Mouse (Mus musculus) gastrocnemius, adult 8-10 months (tissue): ENCODE data around the gene Tnpo2. TPM values are rescaled to one million over a fixed set of nuclear protein-coding genes. Genes with fewer than 3 reads are reported as not detected.

ENCODE experiments used
- DNase-seq, 2 experiments: peaks; one replicate each; pipeline ENCODE4 v3.0.0; 2022; ENCODE audit warnings: low spot score in 2 of 2
- microRNA-seq: library from miRNA; unstranded; fragments of <30 nt; microRNA quantifications from one replicate; pipeline ENCODE4 v1.2.0, GENCODE M21; 2022
- total RNA-seq, 4 experiments: library from RNA; stranded (reverse); gene quantifications; 2 replicates each; pipeline ENCODE4 v1.2.4; 2022

Gene Tnpo2
- total RNA-seq, 4 experiments from 2014 or later, result 28.3 to 38.4 (median 32.6) TPM

GRCm38 (mm10) chr8:85100076-85100665, 63.5 kb downstream of the Tnpo2 start:
- no peak for DNase-seq

Small RNAs within 50 kb of the gene (microRNA-seq; reads per million reads assigned to microRNA genes)
- not detected for gene Mir7070

Other genes starting within 250 kb of the Tnpo2 start
- 100 to 1,000 TPM; 507 to 604 (median 532) TPM for gene Nfix, start 236.6 kb upstream of the Tnpo2 start, total RNA-seq
- 10 to 100 TPM in 3 of 4 experiments, 1 to 10 TPM in 1; 7.8 to 12.9 (median 12.2) TPM for gene Dand5, start 214.1 kb upstream of the Tnpo2 start, total RNA-seq
- 10 to 100 TPM; 18.6 to 23.2 (median 20.8) TPM for gene Gadd45gip1, start 205.4 kb upstream of the Tnpo2 start, total RNA-seq
- gene Rad23a, start 196.2 kb upstream of the Tnpo2 start, total RNA-seq, result 100 to 1,000 TPM; 168 to 185 (median 180) TPM
- 100 to 1,000 TPM; 148 to 197 (median 154) TPM for gene Calr, start 190.0 kb upstream of the Tnpo2 start, total RNA-seq
- 10 to 100 TPM; 19.2 to 28.8 (median 24.5) TPM for gene Farsa, start 179.9 kb upstream of the Tnpo2 start, total RNA-seq
- 1 to 10 TPM in 2 of 4 experiments, under 1 TPM in 2; 0.82 to 2.5 (median 1.5) TPM for gene Syce2, start 164.8 kb upstream of the Tnpo2 start, total RNA-seq
- 10 to 100 TPM; 29.4 to 43.6 (median 36.2) TPM for gene Gcdh, start 143.0 kb upstream of the Tnpo2 start, total RNA-seq
- not detected for gene Klf1, start 135.0 kb upstream of the Tnpo2 start, total RNA-seq
- gene Dnase2a, start 128.4 kb upstream of the Tnpo2 start, total RNA-seq, result 1 to 10 TPM; 3.7 to 8.0 (median 6.1) TPM
- under 1 TPM in 1 of 4 experiments, not detected in 3; 0.07 TPM for gene Mast1, start 99.6 kb upstream of the Tnpo2 start, total RNA-seq
- not detected for gene Rtbdn, start 89.9 kb upstream of the Tnpo2 start, total RNA-seq
- 1 to 10 TPM in 1 of 4 experiments, not detected in 3; 1.1 TPM for gene Gm49661, start 67.5 kb upstream of the Tnpo2 start, total RNA-seq
- 100 to 1,000 TPM; 173 to 193 (median 187) TPM for gene Prdx2, start 67.3 kb upstream of the Tnpo2 start, total RNA-seq
- gene Rnaseh2a, start 67.1 kb upstream of the Tnpo2 start, total RNA-seq, result 10 to 100 TPM; 20.4 to 26.5 (median 23.9) TPM
- gene Junb, start 58.2 kb upstream of the Tnpo2 start, total RNA-seq, result 1 to 10 TPM; 5.9 to 9.6 (median 7.5) TPM
- gene Hook2, start 46.3 kb upstream of the Tnpo2 start, total RNA-seq, result 1 to 10 TPM; 2.0 to 3.1 (median 2.6) TPM
- gene Best2, start 22.4 kb upstream of the Tnpo2 start, total RNA-seq, result not detected
- 10 to 100 TPM; 57.1 to 67.3 (median 58.8) TPM for gene Asna1, start 11.6 kb upstream of the Tnpo2 start, total RNA-seq
- 10 to 100 TPM; 57.5 to 74.2 (median 66.1) TPM for gene Trir, start 10.1 kb upstream of the Tnpo2 start, total RNA-seq
- gene Fbxw9, start 23.1 kb downstream of the Tnpo2 start, total RNA-seq, result 1 to 10 TPM; 1.4 to 2.5 (median 1.8) TPM
- gene Gm5741, start 31.1 kb downstream of the Tnpo2 start, total RNA-seq, result not detected
- 10 to 100 TPM; 34.1 to 38.9 (median 36.0) TPM for gene Dhps, start 34.8 kb downstream of the Tnpo2 start, total RNA-seq
- gene Wdr83os, start 43.8 kb downstream of the Tnpo2 start, total RNA-seq, result 10 to 100 TPM; 40.7 to 49.9 (median 46.3) TPM
- gene Wdr83, start 44.4 kb downstream of the Tnpo2 start, total RNA-seq, result 10 to 100 TPM; 15.4 to 20.4 (median 16.0) TPM
- gene Man2b1, start 46.4 kb downstream of the Tnpo2 start, total RNA-seq, result 1 to 10 TPM; 6.4 to 9.8 (median 8.1) TPM
- gene Zfp791, start 86.2 kb downstream of the Tnpo2 start, total RNA-seq, result 1 to 10 TPM in 2 of 4 experiments, under 1 TPM in 2; 0.51 to 1.4 (median 0.90) TPM
- not detected for gene Cks1brt, start 115.0 kb downstream of the Tnpo2 start, total RNA-seq
- gene Olfr371, start 189.1 kb downstream of the Tnpo2 start, total RNA-seq, result not detected